In the genomic region with DNA sequence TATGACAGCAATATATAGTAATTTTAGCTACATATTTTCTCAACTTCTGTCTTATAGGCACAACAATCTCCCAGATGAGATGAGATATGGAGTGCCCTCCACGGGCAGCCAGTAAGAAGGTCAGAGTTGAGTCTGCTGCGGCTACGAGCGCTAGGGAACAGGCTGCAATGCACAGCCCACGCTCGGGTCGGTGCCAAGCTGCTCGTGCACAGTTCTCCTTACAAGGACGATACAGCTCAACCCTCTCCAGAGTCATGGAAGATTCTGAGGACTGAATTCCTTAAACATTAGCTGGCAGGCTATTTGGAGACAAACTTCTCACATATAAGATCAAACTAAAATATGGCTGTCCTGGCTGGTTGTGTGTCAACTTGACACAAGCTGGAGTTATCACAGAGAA, we compare ENCODE assay signal across 20 mouse cellular contexts. TPM values are rescaled to one million over a fixed set of nuclear protein-coding genes. Genes with fewer than 3 reads are reported as not detected.
DNase-seq lines count a peak whose midpoint lies in the region; ATAC-seq and TF ChIP-seq lines count a peak whose summit lies in the region.
"Had no signal": no experiment of that assay in that cellular context is flagged by ENCODE, and none has a peak within 500 bp of the region (broad histone marks: within the 10 kb centered on the region; RNA-seq: fewer than 3 reads in every experiment).

No protein-coding gene starts in this region.

- H3K9ac ChIP-seq in heart, embryonic 14.5 days (ENCODE audit: low read length): no peak overlapping the region
- H3K9ac ChIP-seq in stomach, postnatal 0 days (ENCODE audit: low read length): no peak overlapping the region
- no peak overlapping the region for H3K9ac ChIP-seq in forebrain, embryonic 13.5 days
- H3K9ac ChIP-seq: liver, embryonic 15.5 days; neural tube, embryonic 15.5 days had no signal

- TF ChIP-seq CTCF in stomach, postnatal 0 days (IDR thresholded peaks at IDR 0.05; ENCODE audit: low read depth): no peak

- no peak for DNase-seq in heart, adult 8-10 months (ENCODE audit: low spot score)
- DNase-seq in ovary, postnatal 36 days (ENCODE audit: low spot score): peak; percentile 61
- DNase-seq in ovary, postnatal 10 days (ENCODE audit: low spot score): no peak
- peak; percentile 81 for DNase-seq in adrenal gland, postnatal 14 days
- no peak for DNase-seq in stomach, postnatal 0 days (ENCODE audit: low spot score)
- no peak for DNase-seq in right cerebral cortex, postnatal 10 days (ENCODE audit: low spot score in 2 of 2)
- DNase-seq: cerebellum, adult 11-12 months; kidney, adult 2 months; layer of hippocampus, adult 9-11 months; spleen, adult 18-20 months had no signal

- H3K4me1 ChIP-seq in heart, embryonic 14.5 days (ENCODE audit: control insufficient read depth in 2 of 2, insufficient read depth in 2 of 2, low read length in 2 of 2): no peaks in the 10 kb centered on the region; a peak in 1 of 4 replicates
- no peaks in the 10 kb centered on the region for H3K4me1 ChIP-seq in stomach, postnatal 0 days (replicated peaks; ENCODE audit: control insufficient read depth, insufficient read depth)
- H3K4me1 ChIP-seq in forebrain, embryonic 13.5 days: no peaks in the 10 kb centered on the region
- H3K4me1 ChIP-seq: neural tube, embryonic 15.5 days had no signal

- H3K36me3 ChIP-seq in heart, embryonic 14.5 days (ENCODE audit: control insufficient read depth, insufficient read depth, low read length): peaks cover 87% of the 10 kb centered on the region
- H3K36me3 ChIP-seq in stomach, postnatal 0 days (ENCODE audit: control insufficient read depth, insufficient read depth, low read length): peaks cover 3% of the 10 kb centered on the region; the same call in 1 of the 2 replicates
- H3K36me3 ChIP-seq in forebrain, embryonic 13.5 days (ENCODE audit: poor library complexity, severe bottlenecking): peaks cover 68% of the 10 kb centered on the region

- peak; percentile 74 for ATAC-seq in heart, embryonic 14.5 days (ENCODE audit: insufficient number of reproducible peaks, insufficient read depth, low FRiP score, low read depth)
- peak; percentile 73 for ATAC-seq in stomach, postnatal 0 days (ENCODE audit: low FRiP score, low TSS enrichment)
- no peak for ATAC-seq in forebrain, embryonic 13.5 days
- ATAC-seq: forebrain, embryonic 14.5 days had no signal

- WGBS in heart, embryonic 14.5 days: 64% methylated on average over 9 of the region's 9 CpGs
- WGBS in stomach, postnatal 0 days: 63% methylated on average over 9 of the region's 9 CpGs
- WGBS in forebrain, embryonic 13.5 days: 98% methylated on average over 9 of the region's 9 CpGs

- H3K9me3 ChIP-seq in heart, embryonic 14.5 days (ENCODE audit: control insufficient read depth, low read length): no peaks in the 10 kb centered on the region
- H3K9me3 ChIP-seq in stomach, postnatal 0 days (ENCODE audit: control insufficient read depth, low read length): no peaks in the 10 kb centered on the region
- H3K9me3 ChIP-seq in forebrain, embryonic 13.5 days (replicated peaks): no peaks in the 10 kb centered on the region
- H3K9me3 ChIP-seq: limb, embryonic 10.5 days; liver, embryonic 15.5 days; neural tube, embryonic 15.5 days had no signal

- TF ChIP-seq EP300 in stomach, postnatal 0 days (optimal IDR thresholded peaks at IDR 0.05): no peak

- H3K4me3 ChIP-seq in heart, embryonic 14.5 days (ENCODE audit: control insufficient read depth in 1 of 2, insufficient read depth in 1 of 2, low read depth in 1 of 2, low read length in 2 of 2): no peak overlapping the region
- no peak overlapping the region for H3K4me3 ChIP-seq in stomach, postnatal 0 days (ENCODE audit: low read depth, low read length)
- H3K4me3 ChIP-seq in forebrain, embryonic 13.5 days: no peak overlapping the region
- H3K4me3 ChIP-seq: limb, embryonic 10.5 days; liver, embryonic 15.5 days; neural tube, embryonic 15.5 days had no signal

- peak overlapping the region in 1 of 2 experiments; percentile 61; a peak in 2 of 4 replicates for H3K27ac ChIP-seq in heart, embryonic 14.5 days (replicated peaks in 1 of 2; ENCODE audit: control insufficient read depth in 1 of 2, insufficient read depth in 1 of 2, low read depth in 2 of 2, low read length in 2 of 2)
- H3K27ac ChIP-seq in stomach, postnatal 0 days (replicated peaks): no peak overlapping the region
- H3K27ac ChIP-seq in forebrain, embryonic 13.5 days: no peak overlapping the region
- H3K27ac ChIP-seq: limb, embryonic 10.5 days; liver, embryonic 15.5 days; neural tube, embryonic 15.5 days had no signal

- H3K4me2 ChIP-seq in heart, embryonic 14.5 days (ENCODE audit: low read length): no peak overlapping the region
- H3K4me2 ChIP-seq in stomach, postnatal 0 days (replicated peaks; ENCODE audit: low read depth): no peak overlapping the region
- no peak overlapping the region for H3K4me2 ChIP-seq in forebrain, embryonic 13.5 days
- H3K4me2 ChIP-seq: liver, embryonic 15.5 days; neural tube, embryonic 15.5 days had no signal

- no peaks in the 10 kb centered on the region for H3K27me3 ChIP-seq in heart, embryonic 14.5 days (ENCODE audit: control insufficient read depth, insufficient read depth, low read length)
- H3K27me3 ChIP-seq in stomach, postnatal 0 days (ENCODE audit: control insufficient read depth, insufficient read depth, low read length): no peaks in the 10 kb centered on the region
- no peaks in the 10 kb centered on the region for H3K27me3 ChIP-seq in forebrain, embryonic 13.5 days
- H3K27me3 ChIP-seq: liver, embryonic 15.5 days; neural tube, embryonic 15.5 days had no signal

RNA-seq across cellular contexts. Expression of gene Myrfl, which starts 17.9 kb away (rescaled TPM):
- 0.26 and 0.34 TPM in 2 replicates for polyA plus RNA-seq in heart, embryonic 14.5 days (2014; fragmentation: Nextera tagmentation; extraction: Ambion mirVana)
- 1 to 10 TPM in 3 of 4 experiments, under 1 TPM in 1; 0.50 to 2.0 (median 1.2) TPM for total RNA-seq in heart, adult 8-10 months (2022)
- total RNA-seq in adrenal gland, postnatal 14 days (2021): not detected in 2 replicates
- 0.02 TPM in 1 of 2 replicates, not detected in the other for polyA plus RNA-seq in stomach, postnatal 0 days (2015; fragmentation: Nextera tagmentation; extraction: Ambion mirVana)
- 0.05 and 0.10 TPM in 2 replicates for polyA plus RNA-seq in forebrain, embryonic 13.5 days (2015; fragmentation: Nextera tagmentation; extraction: Ambion mirVana)
- total RNA-seq: common myeloid progenitor, adult 5-6 weeks had no signal
- polyA plus RNA-seq: liver, embryonic 15.5 days; neural tube, embryonic 15.5 days had no signal

RNA-seq across cellular contexts. Expression of gene Rab3ip, which starts 36.0 kb away (rescaled TPM):
- polyA plus RNA-seq in heart, embryonic 14.5 days (2014; fragmentation: Nextera tagmentation; extraction: Ambion mirVana): 66.2 and 70.9 TPM in 2 replicates
- 100 to 1,000 TPM in 3 of 4 experiments, 10 to 100 TPM in 1; 87.9 to 107 (median 103) TPM for total RNA-seq in heart, adult 8-10 months (2022)
- 48.4 and 50.5 TPM in 2 replicates for total RNA-seq in adrenal gland, postnatal 14 days (2021)
- 13.5 and 14.4 TPM in 2 replicates for polyA plus RNA-seq in stomach, postnatal 0 days (2015; fragmentation: Nextera tagmentation; extraction: Ambion mirVana)
- 43.1 and 45.7 TPM in 2 replicates for polyA plus RNA-seq in forebrain, embryonic 13.5 days (2015; fragmentation: Nextera tagmentation; extraction: Ambion mirVana)

RNA-seq across cellular contexts. Expression of gene Gm10271, which starts 57.8 kb away (rescaled TPM):
- polyA plus RNA-seq in heart, embryonic 14.5 days (2014; fragmentation: Nextera tagmentation; extraction: Ambion mirVana): not detected in 2 replicates
- total RNA-seq in heart, adult 8-10 months (2022): not detected
- not detected in 2 replicates for total RNA-seq in adrenal gland, postnatal 14 days (2021)
- not detected in 2 replicates for polyA plus RNA-seq in stomach, postnatal 0 days (2015; fragmentation: Nextera tagmentation; extraction: Ambion mirVana)
- polyA plus RNA-seq in forebrain, embryonic 13.5 days (2015; fragmentation: Nextera tagmentation; extraction: Ambion mirVana): not detected in 2 replicates
- total RNA-seq: common myeloid progenitor, adult 5-6 weeks; gastrocnemius, adult 8-10 months had no signal
- polyA plus RNA-seq: embryonic facial prominence, embryonic 14.5 days; forebrain, embryonic 14.5 days; hindbrain, embryonic 11.5 days; kidney, adult 2 months; limb, embryonic 10.5 days; liver, embryonic 15.5 days; neural tube, embryonic 15.5 days had no signal

Comparison
In these comparisons a context has a peak if more than half of its experiments do, and no peak if none do; other contexts are left out.
1. DNase-seq: peak in ovary, postnatal 36 days (single experiment) and adrenal gland, postnatal 14 days (single experiment); none in heart, adult 8-10 months (single experiment), ovary, postnatal 10 days (single experiment), stomach, postnatal 0 days (single experiment) and right cerebral cortex, postnatal 10 days (0 of 2).